Mouse (Mus musculus) G1E (cell line): ENCODE measurements around the gene Rab21.

Experiments
- CTCF ChIP-seq: IDR thresholded peaks from 2 replicates; pipeline ENCODE4 v1.5.1; 2012; ENCODE audit warnings: low read depth, low read length, inconsistent platforms, mixed read lengths
- GATA2 ChIP-seq: IDR thresholded peaks from 2 replicates; pipeline ENCODE4 v1.6.1; 2012; ENCODE audit warnings: low read depth, low read length, inconsistent platforms, borderline replicate concordance
- TAL1 ChIP-seq: conservative IDR thresholded peaks from 2 replicates; pipeline ENCODE4 v1.6.1; 2012; ENCODE audit warnings: low read depth, low read length, inconsistent platforms, mixed read lengths

GRCm38 (mm10) chr10:115359066-115359465 lies 43.7 kb upstream of the Rab21 start:
- TF ChIP-seq CTCF (no peak), TAL1 (no peak), GATA2 (no peak)
